Mouse (Mus musculus) thymus, postnatal 25 days (tissue): Measurements from ENCODE around the gene Adam12.

Source experiments
- DNase-seq: peaks from one replicate; pipeline ENCODE4 v3.0.0; 2022

The Adam12 gene

GRCm38 (mm10) chr7:133862233-133862632 lies 369.7 kb downstream of the Adam12 start:
- DNase-seq = no peak

- DNase-seq = no peak
These were observed 372.4 kb downstream of the Adam12 start for GRCm38 (mm10) chr7:133859548-133859947.

GRCm38 (mm10) chr7:133858506-133858905 lies 373.4 kb downstream of the Adam12 start:
- no peak for DNase-seq

GRCm38 (mm10) chr7:133856278-133856677 lies 375.7 kb downstream of the Adam12 start:
- peak; percentile 47 for DNase-seq

GRCm38 (mm10) chr7:133850735-133851134 lies 381.2 kb downstream of the Adam12 start:
- DNase-seq = no peak

GRCm38 (mm10) chr7:133848180-133848579 lies 383.8 kb downstream of the Adam12 start:
- no peak for DNase-seq

- no peak for DNase-seq
These were observed 384.8 kb downstream of the Adam12 start for GRCm38 (mm10) chr7:133847175-133847574.

GRCm38 (mm10) chr7:133842079-133842478 lies 389.9 kb downstream of the Adam12 start:
- no peak for DNase-seq

GRCm38 (mm10) chr7:133839546-133839945 lies 392.4 kb downstream of the Adam12 start:
- no peak for DNase-seq
